Mouse (Mus musculus): ENCODE measurements around the gene Vmn2r86.
"Not testable (repeated sequence)": the region's sequence is repeated elsewhere in the genome, so short reads cannot be mapped to it uniquely, and the experiment has no call there.

Vmn2r86 gene

DNA sequence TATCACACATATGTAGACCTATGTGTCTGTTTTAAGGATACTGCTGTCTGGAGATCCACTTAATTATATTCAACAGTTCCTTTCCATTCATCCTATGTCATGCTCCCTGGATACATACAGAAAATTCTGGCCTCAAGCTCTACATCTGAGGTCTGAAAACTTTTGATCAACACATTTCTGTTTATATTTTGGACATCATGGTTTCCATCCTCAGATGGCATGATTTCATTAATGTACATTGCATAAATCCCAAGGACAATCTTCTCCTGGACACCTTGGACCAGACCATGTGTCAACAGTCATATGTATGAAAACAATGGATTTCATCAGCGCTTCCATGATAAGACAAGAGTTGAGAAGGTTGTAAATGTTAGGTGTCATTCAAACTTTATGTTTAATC lies at the start of gene Vmn2r86:
TSS of gene Vmn2r86 (minus strand) at position 101 of the 400 bp plus-strand sequence.
- DNase-seq (ENCODE audit: low read depth, low spot score): not testable (repeated sequence)

- DNase-seq (ENCODE audit: low read depth, low spot score): no peak
These were observed 41.4 kb upstream of the Vmn2r86 start, which contains the start of gene Vmn2r87 for GRCm38 (mm10) chr10:130497296-130497695. Gene Vmn2r87, minus strand, starts transcription at chr10:130497396.

- no peak for DNase-seq (ENCODE audit: low read depth, low spot score)
These were observed 14.5 kb upstream of the Vmn2r86 start for GRCm38 (mm10) chr10:130470311-130470760.

GRCm38 (mm10) chr10:130444776-130445175 lies 11.1 kb downstream of the Vmn2r86 start:
- no peak for DNase-seq (ENCODE audit: low read depth, low spot score)

DNA sequence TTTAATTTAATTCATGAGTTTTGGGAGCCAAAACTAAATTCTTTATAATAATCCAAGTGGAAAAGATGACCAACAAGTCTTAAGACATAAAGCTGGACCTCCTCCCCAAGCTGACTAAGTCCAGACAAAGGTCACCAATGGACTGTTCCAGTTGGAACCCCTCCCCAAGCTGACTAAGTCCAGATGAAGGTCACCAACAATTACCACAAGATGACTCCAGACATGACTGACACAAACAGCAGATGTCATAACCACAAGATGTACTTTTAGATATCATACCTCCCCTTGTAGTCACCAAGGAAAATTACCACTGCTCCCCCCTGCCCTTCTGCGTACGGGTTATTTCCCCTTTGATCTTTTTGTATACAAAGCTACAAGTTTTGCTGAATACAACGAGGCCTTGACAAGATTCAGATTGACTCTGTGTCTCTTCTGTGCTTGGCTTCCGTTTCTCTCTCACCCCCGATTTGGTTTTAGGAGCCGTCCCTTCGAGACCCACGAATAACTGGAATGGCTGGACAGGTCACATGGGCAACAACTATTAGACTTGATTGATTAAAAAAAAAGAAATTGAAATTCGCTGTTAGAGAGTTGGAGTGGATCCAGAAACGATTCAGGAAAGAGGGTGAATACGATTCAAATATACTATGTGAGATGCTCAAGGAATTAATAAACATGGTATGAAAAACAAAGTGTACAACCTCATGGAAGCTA lies 21.5 kb downstream of the Vmn2r86 start:
- not testable (repeated sequence) for DNase-seq (ENCODE audit: low read depth, low spot score)

DNA sequence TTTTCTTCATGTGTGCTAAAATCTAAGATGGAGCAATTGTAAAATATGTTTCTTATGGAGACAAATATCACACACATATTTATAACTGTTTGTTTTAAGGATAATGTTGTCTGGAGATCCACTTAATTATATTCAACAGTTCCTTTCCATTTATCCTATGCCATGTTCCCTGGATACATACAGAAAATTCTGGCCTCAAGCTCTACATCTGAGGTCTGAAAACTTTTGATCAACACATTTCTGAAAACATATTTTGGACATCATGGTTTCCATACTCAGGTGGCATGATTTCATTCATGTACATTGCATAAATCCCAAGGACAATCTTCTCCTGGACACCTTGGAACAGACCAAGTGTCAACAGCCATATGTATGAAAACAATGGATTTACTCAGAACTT lies 26.2 kb downstream of the Vmn2r86 start, which contains the start of gene Vmn2r85:
TSS of gene Vmn2r85 (minus strand) at position 101 of the 400 bp plus-strand sequence.
- not testable (repeated sequence) for DNase-seq (ENCODE audit: low read depth, low spot score)

DNA sequence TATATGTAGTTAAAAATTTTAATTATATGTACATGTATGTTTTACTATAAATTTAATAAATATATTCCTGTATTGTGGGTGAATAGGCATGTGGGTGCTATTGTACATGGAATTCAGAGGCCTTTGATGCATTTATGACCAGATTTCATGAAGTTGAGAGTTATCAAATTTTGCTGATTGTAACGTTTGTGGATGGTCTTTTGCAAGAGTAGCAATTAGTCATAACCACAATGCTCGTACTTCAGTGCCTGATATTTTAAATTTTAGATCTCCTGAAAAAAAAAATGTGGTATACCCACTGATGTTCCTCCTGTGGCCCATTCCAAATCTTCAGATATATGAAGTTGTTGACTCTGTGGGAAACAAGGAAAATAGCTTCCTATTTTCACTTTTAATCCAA lies 33.5 kb downstream of the Vmn2r86 start:
- DNase-seq (ENCODE audit: low read depth, low spot score): not testable (repeated sequence)

DNA sequence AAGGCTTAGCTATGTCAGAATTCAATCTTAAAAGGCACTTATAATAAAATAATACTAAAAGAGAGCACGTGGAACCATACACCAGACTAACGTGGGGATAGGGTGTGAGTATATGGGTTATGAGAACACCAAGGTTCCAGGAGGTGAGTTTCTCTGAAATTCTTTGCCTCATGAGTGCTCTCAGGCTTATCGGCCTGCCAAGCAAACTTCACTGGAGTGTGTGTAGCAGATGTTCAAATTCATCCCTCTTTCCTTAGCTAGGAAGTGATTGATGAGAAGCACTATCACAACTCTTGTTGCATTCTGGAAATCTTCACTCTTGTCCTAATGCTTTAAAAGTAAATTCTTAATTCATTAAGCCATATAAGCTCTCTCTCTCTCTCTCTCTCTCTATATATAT lies 35.4 kb downstream of the Vmn2r86 start:
- no peak for DNase-seq (ENCODE audit: low read depth, low spot score)

- not testable (repeated sequence) for DNase-seq (ENCODE audit: low read depth, low spot score)
These were observed 35.9 kb downstream of the Vmn2r86 start for GRCm38 (mm10) chr10:130419954-130420353.

GRCm38 (mm10) chr10:130416352-130416751 lies 39.5 kb downstream of the Vmn2r86 start:
- DNase-seq (ENCODE audit: low read depth, low spot score): not testable (repeated sequence)

DNA sequence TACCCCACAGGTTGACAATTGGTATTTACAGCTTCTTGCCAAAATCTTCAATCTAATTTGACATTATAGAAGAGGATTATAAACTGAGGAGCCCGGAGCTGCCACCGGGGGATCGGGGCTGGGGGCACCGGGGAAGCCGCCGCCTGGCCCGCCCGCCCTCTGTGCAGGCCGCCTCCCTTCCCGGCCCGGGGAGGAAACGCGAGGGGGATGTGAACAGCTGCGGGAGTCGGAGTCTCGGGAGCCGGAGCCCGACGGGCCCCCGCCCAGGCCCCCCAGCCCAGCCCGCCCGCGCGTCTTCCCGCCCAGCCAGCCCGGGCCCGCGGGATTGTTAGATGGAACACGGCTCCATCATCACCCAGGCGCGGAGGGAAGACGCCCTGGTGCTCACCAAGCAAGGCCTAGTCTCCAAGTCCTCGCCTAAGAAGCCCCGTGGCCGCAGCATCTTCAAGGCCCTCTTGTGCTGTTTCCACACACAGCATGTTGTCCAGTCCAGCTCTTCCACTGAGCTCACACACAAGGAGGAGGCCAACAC lies 43.6 kb downstream of the Vmn2r86 start:
- DNase-seq (ENCODE audit: low read depth, low spot score): not testable (repeated sequence)

- no peak for DNase-seq (ENCODE audit: low read depth, low spot score)
These were observed 61.6 kb downstream of the Vmn2r86 start, which contains the start of gene Vmn2r84 for GRCm38 (mm10) chr10:130394232-130394631. Gene Vmn2r84, minus strand, starts transcription at chr10:130394332.

Measured in c-Kit-negative CD71-positive TER-119-positive erythroid progenitor cells, embryonic 14.5 days (primary cell).